Mouse (Mus musculus) thymus, postnatal 10 days (tissue): Measurements from ENCODE around the gene Med22.
"Not testable (repeated sequence)": the region's sequence is repeated elsewhere in the genome, so short reads cannot be mapped to it uniquely, and the experiment has no call there.

Experiments
- DNase-seq, 2 experiments: peaks; one replicate each; pipeline ENCODE4 v3.0.0; 2021; ENCODE audit warnings: low spot score in 2 of 2

Med22 gene

GRCm38 (mm10) chr2:26916738-26917137, 6.3 kb upstream of the Med22 start:
- no peak for DNase-seq

GRCm38 (mm10) chr2:26915927-26916728, 5.7 kb upstream of the Med22 start, which contains the start of the genes Surf2 and Surf1:
Gene Surf2, plus strand, starts transcription at chr2:26916367.
Gene Surf1, minus strand, starts transcription at chr2:26916530.
- peak; percentile 50 to 62 for DNase-seq

- DNase-seq = no peak
These were observed 3.9 kb upstream of the Med22 start for GRCm38 (mm10) chr2:26914148-26914941.

- no peak for DNase-seq
These were observed 3.1 kb upstream of the Med22 start for GRCm38 (mm10) chr2:26913416-26914147.

- DNase-seq = no peak
These were observed 1.8 kb upstream of the Med22 start for GRCm38 (mm10) chr2:26912253-26912770.

GRCm38 (mm10) chr2:26910994-26911765, 703 bp upstream of the Med22 start:
- peak in 1 of 2 experiments; percentile 56 for DNase-seq

- no peak for DNase-seq
These were observed 1.1 kb downstream of the Med22 start for GRCm38 (mm10) chr2:26909387-26909784.

GRCm38 (mm10) chr2:26908710-26909386, 1.6 kb downstream of the Med22 start:
- peak; percentile 26 to 36 for DNase-seq

- DNase-seq = peak in 1 of 2 experiments; percentile 44
These were observed 3.4 kb downstream of the Med22 start for GRCm38 (mm10) chr2:26907109-26907508.

GRCm38 (mm10) chr2:26906431-26906830, 4.0 kb downstream of the Med22 start:
- DNase-seq = no peak

- no peak for DNase-seq
These were observed 4.5 kb downstream of the Med22 start for GRCm38 (mm10) chr2:26905936-26906335.

- DNase-seq = no peak
These were observed 7.2 kb downstream of the Med22 start for GRCm38 (mm10) chr2:26903311-26903710.

GRCm38 (mm10) chr2:26902467-26903220, 7.8 kb downstream of the Med22 start, which contains the start of gene Surf6:
Gene Surf6, minus strand, starts transcription at chr2:26902879.
- peak; percentile 94 to 95 for DNase-seq

GRCm38 (mm10) chr2:26901834-26902400, 8.6 kb downstream of the Med22 start:
- DNase-seq = no peak

GRCm38 (mm10) chr2:26900731-26901130, 9.7 kb downstream of the Med22 start:
- no peak for DNase-seq

- DNase-seq = no peak
These were observed 14.6 kb downstream of the Med22 start for GRCm38 (mm10) chr2:26895898-26896297.

- DNase-seq = not testable (repeated sequence)
These were observed 24.3 kb downstream of the Med22 start for GRCm38 (mm10) chr2:26886170-26886569.

GRCm38 (mm10) chr2:26885541-26885940, 24.9 kb downstream of the Med22 start:
- DNase-seq = not testable (repeated sequence)

GRCm38 (mm10) chr2:26878571-26878970, 31.9 kb downstream of the Med22 start:
- DNase-seq = no peak
